Mouse (Mus musculus): ENCODE measurements at regions not wholly inside any gene's neighbourhood (a gene's known extent, or its start where the extent isn't known, plus 50 kb on each side); places are given as distances from the start of the nearest gene placed in this dataset.

DNA sequence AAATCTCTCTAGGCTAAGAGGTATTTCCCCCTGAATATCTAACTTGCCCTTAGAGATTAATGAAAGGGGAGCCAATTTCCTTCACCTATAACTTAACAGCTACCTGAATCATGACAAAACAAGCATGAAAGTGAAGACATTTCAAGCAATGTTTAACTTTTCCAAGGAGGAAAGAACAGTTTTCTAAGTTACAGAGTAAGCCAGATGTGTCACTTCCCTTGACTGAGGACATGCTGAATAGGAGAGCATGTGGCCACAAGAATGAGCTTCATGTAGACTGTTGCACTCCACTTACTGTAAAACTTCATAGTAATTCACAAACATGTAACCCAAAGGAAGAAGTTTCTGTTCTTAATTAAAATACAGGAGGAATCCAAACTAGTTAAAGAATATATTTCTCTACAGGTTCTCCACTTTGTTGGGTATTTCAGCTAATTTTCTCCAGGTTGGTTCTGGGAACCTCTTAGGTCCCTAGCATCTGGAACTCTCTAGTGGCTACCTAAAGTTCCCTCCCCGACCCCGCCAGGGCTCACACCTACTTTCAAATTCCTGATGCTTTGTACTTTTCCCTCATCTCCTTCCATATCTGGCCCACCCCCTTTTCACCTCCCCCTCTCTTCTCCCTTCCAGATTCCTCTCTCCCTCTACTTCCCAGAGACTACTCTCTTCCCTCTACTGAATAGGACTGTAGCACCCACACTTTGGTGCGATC, 142.0 kb upstream of the Tyrp1 start:
- no peak for DNase-seq (ENCODE audit: low spot score in 2 of 2)

DNA sequence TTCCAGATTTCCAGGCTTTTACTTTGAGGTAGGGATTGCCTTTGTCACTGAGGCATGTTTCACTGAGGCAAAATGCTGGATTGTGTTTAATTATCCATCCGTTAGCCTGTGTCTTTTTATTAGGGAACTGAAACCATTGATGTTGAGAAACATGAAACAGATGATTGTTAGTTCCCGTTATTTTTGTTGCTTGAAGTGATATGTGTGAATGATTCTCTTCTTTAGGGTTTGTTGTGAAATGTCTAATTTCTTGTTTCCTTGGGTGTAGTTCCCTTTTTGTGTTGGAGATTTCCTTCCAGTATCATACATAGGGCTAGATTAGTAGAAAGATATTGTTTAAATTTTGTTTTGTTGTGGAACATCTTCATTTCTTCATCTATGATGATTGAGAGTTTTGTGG, 121.2 kb upstream of the Tyrp1 start:
- no peak for DNase-seq (ENCODE audit: low spot score in 2 of 2)

DNA sequence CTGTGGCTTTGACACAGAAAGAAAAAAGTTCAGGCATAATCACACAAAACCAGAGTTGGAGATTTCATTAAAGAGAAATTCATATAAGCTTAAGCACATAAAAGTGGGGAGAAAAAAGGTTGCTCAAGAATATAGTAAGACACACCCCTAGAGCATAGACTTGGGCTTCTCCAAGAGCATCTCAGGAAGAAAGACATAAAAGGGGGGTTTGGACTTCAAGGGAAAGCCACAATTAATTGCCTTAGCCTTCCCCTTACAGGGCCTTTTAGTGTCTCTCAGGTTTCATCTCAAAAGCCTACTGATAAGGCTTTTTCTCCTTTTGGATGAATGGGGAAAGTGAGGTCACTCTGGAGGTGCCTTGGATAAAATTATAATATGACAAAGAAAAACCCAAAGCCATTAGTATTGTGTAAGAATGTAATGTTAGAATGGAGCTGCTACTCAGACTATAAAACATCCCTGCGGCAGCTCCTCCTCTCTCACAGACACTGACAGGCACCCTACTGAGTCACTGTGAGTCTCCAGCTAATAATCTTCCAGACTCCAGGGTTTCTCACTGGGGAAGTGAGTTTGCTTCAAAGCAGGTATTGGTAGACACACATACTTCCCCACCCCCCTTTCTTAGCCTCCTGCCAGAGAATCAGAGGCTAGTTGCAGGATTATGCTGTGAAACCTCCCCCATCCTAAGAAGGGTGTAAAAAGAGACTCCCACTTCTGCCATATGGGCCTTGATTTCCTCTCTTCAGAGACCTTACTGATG, 88.8 kb upstream of the Tyrp1 start:
- DNase-seq (ENCODE audit: low spot score in 2 of 2) = peak in 1 of 2 experiments; percentile 30

DNA sequence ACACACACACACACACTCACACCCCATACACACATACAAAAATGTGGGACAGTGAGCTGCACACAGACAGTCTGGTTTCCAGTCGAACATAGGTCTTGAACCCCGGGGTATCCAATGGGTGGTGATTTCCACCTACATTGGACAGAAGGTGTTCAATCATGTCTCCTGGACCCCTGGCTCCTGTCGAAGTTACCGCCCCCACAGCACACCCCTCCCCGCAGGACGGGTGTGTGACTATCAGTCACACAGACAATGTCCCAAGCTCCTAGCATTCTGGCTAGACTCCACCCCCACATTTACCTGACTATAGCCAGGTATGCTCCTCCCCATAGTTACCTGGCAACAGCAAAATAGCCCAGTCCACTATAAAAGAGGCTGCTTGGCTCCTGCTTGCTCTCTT, 81.7 kb upstream of the Tyrp1 start:
- no peak for DNase-seq (ENCODE audit: low spot score in 2 of 2)

DNA sequence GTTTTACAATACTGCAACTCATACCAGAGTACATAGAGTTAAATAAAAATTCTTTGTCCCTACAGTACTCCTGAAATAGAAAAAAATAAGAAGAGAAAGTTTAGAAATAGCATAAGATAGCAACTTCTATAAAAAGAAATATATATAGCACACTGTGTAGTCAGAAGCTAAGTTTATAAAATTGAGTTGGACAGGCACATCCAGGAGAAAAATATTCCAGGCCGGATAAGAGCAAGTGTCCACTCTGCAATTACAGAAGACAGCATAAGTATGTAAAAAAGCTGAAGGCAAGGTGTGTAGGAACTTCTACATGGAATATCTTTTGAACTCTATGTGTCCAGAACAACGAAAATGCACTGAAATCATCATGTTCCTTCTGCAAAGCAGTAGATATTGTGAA, 77.8 kb upstream of the Tyrp1 start:
- DNase-seq (ENCODE audit: low spot score in 2 of 2) = no peak

DNA sequence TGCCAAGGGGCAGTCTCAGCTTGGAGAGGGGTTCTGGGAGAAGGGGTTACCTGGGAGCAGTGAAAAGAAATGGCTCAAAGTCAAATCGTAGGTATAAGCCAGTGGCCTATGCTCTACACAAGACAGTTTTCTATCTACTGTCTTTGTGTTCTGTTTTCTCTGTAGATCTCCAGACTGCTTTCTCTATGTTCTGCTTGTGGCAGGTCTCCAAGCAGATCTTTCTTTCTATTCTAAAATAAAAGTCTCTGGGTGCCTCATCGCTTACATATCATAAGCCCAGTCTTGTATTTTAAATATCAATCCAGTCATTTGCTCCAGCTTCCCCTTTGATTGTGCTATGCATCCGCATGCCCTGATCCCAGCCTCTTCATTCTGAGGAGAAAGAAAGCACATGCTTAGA, 69.9 kb upstream of the Tyrp1 start:
- DNase-seq (ENCODE audit: low spot score in 2 of 2) = no peak

DNA sequence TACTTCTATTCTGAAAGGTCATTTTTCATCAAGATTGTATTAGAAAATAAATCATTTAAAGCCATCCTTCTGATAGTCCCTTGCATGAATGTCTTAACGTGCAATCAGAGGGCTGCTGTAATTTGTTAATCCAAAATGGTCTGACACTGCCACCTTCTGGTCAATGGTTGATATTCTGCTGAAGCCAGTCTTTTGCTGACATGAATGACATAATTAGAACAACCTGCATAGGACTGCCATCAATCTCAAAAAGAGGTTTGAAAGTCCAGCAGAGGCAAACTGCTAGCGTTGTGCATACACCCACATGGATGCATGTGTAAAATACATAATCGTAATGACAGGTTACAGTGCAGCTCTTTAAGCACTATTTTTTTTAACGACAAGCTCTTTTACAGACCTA, 68.1 kb upstream of the Tyrp1 start:
- peak; percentile 61 to 90 for DNase-seq (ENCODE audit: low spot score in 2 of 2)

DNA sequence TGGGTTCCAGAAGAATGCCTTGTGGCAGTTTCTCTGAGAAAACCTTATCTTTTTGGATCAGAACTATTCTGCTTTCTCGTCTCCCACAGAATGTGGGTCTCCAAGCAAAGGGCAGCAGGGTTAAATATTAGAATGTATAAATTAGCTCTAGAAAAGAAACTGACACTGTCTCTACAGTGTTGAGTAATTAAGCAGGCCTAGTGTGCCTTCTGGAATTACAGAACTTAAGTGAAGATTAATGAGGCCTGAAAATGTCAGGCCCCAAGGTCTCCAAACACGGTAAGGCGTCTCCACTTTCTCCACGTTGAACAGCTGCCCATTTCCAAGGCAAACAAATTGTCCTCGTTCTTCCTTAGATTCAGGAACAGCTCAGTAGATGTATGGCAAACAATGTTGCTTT, 66.5 kb upstream of the Tyrp1 start:
- DNase-seq (ENCODE audit: low spot score in 2 of 2) = no peak

Data from layer of hippocampus, adult 18-20 months (tissue).